Mouse (Mus musculus): Measurements from ENCODE around the gene Ppcs. TPM values are rescaled to one million over a fixed set of nuclear protein-coding genes. Genes with fewer than 3 reads are reported as not detected.

The Ppcs gene
- polyA plus RNA-seq (2015; fragmentation: Nextera tagmentation; extraction: Ambion mirVana) = 35.1 and 36.2 TPM in 2 replicates

DNA sequence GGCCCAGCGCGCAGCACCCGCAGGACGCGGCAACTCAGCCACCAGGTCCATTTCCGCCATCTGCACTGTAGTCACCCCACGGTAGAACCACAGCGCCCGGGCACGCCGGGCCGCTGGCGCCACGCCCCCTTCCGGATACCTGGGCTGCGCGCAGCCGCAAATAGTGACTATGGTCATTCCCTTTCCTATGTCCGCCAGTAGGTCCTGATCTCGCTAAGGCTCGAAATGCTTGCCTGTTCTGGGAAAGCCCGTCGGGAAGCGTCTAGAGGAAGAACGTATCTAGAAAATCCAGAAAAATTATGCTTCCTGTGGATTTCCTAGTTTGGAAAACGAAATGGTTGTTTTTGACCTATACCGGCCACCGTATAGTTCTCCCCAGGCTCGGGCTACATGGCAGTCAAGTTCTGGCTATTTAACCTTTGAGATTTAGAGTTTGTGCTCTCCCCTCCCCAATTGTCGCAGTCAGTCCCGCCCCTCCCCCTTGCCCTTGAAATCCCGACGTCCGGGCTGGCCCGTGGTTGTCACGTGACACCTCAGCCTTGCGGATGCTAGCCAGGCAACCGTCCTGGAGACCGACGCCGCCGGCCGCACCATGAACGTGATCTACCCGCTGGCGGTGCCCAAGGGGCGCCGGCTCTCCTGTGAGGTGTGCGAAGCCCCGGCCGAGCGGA is at the start of gene Ppcs, which contains the start of gene Zmynd12:
Ppcs (minus strand) TSS at position 127 of the 671 bp plus-strand sequence.
Zmynd12 (plus strand) TSS at position 521 of the 671 bp plus-strand sequence.
- Histone ChIP-seq H3K9me3 (no peaks in the 10 kb centered on the region), H3K4me1 (peaks cover 18% of the 10 kb centered on the region), H3K9ac (peak within 1 kb of the TSS; percentile 60), H3K27ac (peak within 1 kb of the TSS; percentile 97), H3K4me2 (peak within 1 kb of the TSS; percentile 94), H3K27me3 (no peaks in the 10 kb centered on the region), H3K4me3 (peak within 1 kb of the TSS; percentile 61), H3K36me3 (no peaks in the 10 kb centered on the region)
- under 1% methylated on average over 52 of the region's 52 CpGs for WGBS
- ATAC-seq (ENCODE audit: borderline replicate concordance, extremely low read depth, low FRiP score, low TSS enrichment) = peak; percentile 92

DNA sequence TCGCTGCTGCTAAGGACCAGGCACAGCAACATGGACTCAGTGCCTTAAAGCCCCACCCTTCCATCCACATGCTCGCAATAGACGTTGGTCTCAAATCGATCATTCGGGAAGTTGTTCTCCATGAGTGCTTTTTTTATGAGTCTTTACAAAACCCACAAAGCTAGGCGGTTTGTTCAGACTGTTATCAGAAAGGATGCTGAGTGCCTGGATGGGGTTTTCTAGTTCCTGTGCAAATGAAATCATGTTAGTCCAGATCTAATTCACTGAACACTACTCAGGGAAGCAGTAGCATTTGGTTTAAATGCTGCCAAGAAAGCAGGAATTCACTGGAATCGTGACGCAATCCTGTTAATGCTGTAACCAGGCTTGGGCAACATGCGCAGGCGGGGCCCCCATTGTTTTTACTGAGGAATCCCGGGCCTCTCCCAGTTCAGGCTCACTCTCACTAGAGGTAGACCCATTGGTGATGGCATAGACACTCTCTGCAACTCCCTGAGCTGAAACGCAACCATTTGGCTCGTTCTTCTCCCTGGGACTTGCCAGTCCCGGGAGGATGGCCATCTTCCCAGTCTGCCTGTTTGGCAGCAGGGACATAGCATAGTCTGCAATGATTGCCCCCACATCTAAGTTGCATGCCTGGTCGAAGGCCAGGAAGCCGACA is 45.6 kb upstream of the Ppcs start:
- H3K9ac ChIP-seq = no peak overlapping the region
- no peaks in the 10 kb centered on the region for H3K36me3 ChIP-seq
- no peaks in the 10 kb centered on the region for H3K9me3 ChIP-seq
- WGBS = 78% methylated on average over 16 of the region's 16 CpGs
- H3K4me2 ChIP-seq = no peak overlapping the region
- ATAC-seq (ENCODE audit: borderline replicate concordance, extremely low read depth, low FRiP score, low TSS enrichment) = no peak
- peaks cover 13% of the 10 kb centered on the region for H3K4me1 ChIP-seq
- H3K4me3 ChIP-seq = no peak overlapping the region
- H3K27me3 ChIP-seq = no peaks in the 10 kb centered on the region
- H3K27ac ChIP-seq = no peak overlapping the region

DNA sequence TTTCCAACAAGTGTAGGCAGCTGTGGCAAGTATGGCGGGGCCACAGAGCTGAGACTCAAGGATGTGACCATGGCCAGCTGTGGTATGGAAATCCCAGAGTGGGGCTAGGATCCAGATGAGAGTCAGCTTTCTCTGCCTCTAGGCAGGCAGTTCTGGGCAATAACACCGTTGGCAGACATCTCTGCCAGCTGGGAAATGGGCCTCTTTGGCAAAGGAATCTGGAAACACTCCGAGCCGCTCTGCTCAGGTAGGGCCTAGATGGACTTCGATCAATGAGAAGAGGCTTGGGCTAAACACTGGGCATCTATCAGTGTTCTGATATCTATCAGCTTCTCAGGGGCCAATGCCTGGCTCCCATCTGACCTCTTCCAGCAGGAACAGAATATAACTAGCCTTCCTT is 43.6 kb upstream of the Ppcs start:
- ATAC-seq (ENCODE audit: borderline replicate concordance, extremely low read depth, low FRiP score, low TSS enrichment) = no peak
- Histone ChIP-seq H3K27ac (no peak overlapping the region), H3K4me3 (no peak overlapping the region), H3K36me3 (no peaks in the 10 kb centered on the region), H3K9me3 (no peaks in the 10 kb centered on the region), H3K4me2 (no peak overlapping the region), H3K27me3 (no peaks in the 10 kb centered on the region), H3K4me1 (peaks cover 27% of the 10 kb centered on the region), H3K9ac (no peak overlapping the region)
- 84% methylated on average over 5 of the region's 5 CpGs for WGBS

DNA sequence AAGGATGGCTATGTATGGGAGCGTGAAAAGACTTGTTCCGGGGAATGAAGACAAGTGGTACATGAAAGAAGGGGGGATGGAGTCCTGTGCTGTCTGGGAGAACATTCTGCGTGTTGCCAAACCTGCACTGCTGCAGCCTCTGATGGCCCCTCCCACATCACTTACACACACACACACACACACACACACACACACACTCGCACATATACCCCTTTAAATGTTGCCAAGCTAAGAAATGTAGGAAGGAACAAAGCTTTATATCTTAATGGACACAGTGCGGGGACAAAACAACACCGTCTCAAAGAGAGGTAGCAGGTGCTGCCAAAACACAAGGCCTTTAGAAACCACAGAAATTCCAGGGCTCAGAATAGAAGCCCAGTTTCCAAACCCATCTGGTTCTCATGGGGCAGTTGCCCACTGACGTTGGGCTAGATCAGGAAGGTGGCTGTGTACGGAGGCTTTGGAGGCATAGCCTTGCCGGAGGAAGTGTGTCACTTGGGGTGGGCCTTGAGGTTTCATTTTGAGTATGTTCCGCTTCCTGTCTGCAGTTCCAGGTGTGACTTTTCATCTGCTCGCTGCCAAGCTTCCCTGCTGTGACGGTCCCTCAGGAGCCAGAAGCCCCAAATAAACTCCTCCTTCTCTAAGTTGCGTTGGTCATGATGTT is 41.7 kb upstream of the Ppcs start:
- Histone ChIP-seq H3K9me3 (no peaks in the 10 kb centered on the region), H3K36me3 (no peaks in the 10 kb centered on the region), H3K4me1 (peaks cover 27% of the 10 kb centered on the region), H3K9ac (no peak overlapping the region), H3K27ac (no peak overlapping the region), H3K27me3 (no peaks in the 10 kb centered on the region), H3K4me2 (no peak overlapping the region), H3K4me3 (no peak overlapping the region)
- WGBS = 67% methylated on average over 13 of the region's 13 CpGs
- ATAC-seq (ENCODE audit: borderline replicate concordance, extremely low read depth, low FRiP score, low TSS enrichment) = no peak

DNA sequence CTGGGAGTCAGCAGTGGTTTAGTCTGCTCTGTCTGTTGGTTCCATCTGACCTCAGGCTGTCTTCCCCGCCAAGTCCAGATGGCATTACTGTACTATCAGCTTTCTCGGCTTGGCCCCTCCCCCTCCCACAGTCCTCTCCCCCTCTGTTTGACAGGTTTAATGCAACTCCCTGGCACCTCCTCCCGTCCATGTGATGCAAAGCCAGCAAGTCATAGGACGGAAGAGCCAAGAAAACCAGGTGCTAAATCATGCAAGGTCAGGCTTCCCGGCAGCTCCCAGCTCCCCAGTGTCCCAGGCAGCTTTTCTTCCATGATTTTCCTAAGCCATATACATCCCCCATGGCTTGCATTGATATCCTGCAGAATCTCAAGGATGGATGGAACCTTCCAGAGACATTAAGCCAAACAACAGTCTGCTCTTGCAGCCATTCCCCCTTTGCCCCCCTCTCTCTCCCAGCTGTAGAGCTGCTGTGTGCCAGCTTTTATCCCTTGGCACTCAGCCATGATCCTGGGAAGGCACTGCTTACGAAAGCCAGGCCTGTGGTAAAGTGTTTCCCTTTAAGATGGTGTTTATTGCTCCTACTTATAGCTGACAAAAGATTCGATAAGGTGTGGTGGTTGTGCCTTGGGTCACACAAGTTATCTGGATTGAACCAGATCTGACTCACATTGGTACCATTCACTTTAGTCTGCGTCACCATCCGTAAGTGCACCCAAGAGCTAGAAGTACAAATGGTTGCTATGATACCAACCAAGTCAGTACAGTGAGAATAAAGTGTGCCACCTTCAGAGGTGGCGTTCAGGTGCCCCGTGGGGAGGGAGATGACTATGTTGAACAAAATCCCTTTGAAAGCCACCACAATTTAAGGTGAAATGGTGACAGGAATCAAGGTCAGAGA is 40.9 kb upstream of the Ppcs start:
- H3K4me1 ChIP-seq = peaks cover 27% of the 10 kb centered on the region
- H3K27me3 ChIP-seq = no peaks in the 10 kb centered on the region
- H3K4me2 ChIP-seq = peak overlapping the region; percentile 2; the same call in 1 of the 2 replicates
- peak overlapping the region; percentile 60; the same call in 1 of the 2 replicates for H3K27ac ChIP-seq
- no peaks in the 10 kb centered on the region for H3K36me3 ChIP-seq
- WGBS = 24% methylated on average over 11 of the region's 11 CpGs
- H3K9ac ChIP-seq = no peak overlapping the region
- H3K9me3 ChIP-seq = no peaks in the 10 kb centered on the region
- ATAC-seq (ENCODE audit: borderline replicate concordance, extremely low read depth, low FRiP score, low TSS enrichment) = peak; percentile 81
- no peak overlapping the region for H3K4me3 ChIP-seq

DNA sequence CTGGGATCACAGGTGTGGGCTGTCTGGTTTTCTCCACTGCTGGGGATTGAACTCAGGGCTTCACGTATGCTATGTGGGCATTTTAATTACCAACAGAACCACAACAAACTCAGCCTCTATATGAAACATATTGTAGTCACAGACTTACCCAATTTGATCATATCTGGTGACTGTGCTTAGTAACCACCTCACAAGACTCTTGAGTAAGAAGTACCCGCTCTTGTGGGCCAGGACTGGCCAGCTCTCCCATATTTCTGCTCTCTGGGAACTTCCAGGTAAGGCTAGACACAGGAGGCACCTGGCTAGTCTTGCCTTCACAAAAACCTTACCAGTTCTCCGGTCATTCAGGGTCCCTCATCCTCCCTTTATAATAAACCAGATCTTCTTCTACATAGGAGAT is 40.2 kb upstream of the Ppcs start:
- H3K9me3 ChIP-seq = no peaks in the 10 kb centered on the region
- peak overlapping the region; percentile 60; the same call in 1 of the 2 replicates for H3K27ac ChIP-seq
- peaks cover 27% of the 10 kb centered on the region for H3K4me1 ChIP-seq
- no peak overlapping the region for H3K9ac ChIP-seq
- WGBS = 68% methylated on average over 3 of the region's 3 CpGs
- H3K36me3 ChIP-seq = no peaks in the 10 kb centered on the region
- ATAC-seq (ENCODE audit: borderline replicate concordance, extremely low read depth, low FRiP score, low TSS enrichment) = no peak
- no peaks in the 10 kb centered on the region for H3K27me3 ChIP-seq
- no peak overlapping the region for H3K4me2 ChIP-seq
- no peak overlapping the region for H3K4me3 ChIP-seq

DNA sequence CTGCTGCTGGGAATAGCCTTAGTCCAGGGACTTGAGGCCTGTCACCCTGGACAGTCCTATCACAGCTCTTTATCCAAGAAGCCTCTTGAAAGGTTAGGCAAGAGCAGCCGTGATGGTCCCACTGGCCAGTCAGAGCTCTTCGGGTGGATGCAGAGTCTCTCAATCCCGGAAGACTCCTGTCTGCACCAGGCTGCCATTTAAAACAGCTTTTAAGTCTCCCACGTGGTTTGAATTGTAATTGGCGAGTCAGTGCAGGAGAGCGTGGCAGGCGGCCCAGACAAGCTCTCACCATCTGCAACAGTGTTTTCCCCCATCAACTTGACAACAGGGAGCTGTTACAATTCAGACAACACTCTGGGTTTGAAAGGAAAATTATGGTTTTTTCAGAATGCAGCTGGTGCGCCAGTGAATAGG is 38.5 kb upstream of the Ppcs start:
- Histone ChIP-seq H3K27me3 (no peaks in the 10 kb centered on the region), H3K4me1 (peaks cover 27% of the 10 kb centered on the region), H3K9me3 (no peaks in the 10 kb centered on the region), H3K4me2 (peak overlapping the region; percentile 17; the same call in 1 of the 2 replicates), H3K9ac (no peak overlapping the region), H3K27ac (peak overlapping the region; percentile 75), H3K36me3 (no peaks in the 10 kb centered on the region), H3K4me3 (no peak overlapping the region)
- peak; percentile 83 for ATAC-seq (ENCODE audit: borderline replicate concordance, extremely low read depth, low FRiP score, low TSS enrichment)
- WGBS = 34% methylated on average over 8 of the region's 8 CpGs

DNA sequence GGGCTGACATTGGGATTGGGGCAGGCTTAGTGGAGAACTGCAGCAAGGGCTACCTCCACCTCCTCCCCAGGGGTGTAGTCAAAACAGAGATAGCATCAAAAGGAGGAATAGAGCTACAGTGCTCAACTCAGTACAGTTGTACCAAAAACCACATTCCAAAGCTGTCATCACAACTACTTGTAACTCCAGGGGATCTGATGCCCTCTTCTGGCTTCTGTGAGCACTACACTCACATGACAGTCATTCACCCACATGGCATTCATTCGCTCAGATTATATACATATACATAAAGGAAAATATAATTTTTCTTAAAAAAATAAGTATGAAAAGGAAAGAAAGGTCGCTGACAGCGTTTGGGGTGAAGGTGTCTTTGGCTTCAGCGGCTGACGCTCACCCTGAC is 38.1 kb upstream of the Ppcs start:
- Histone ChIP-seq H3K9me3 (no peaks in the 10 kb centered on the region), H3K27me3 (no peaks in the 10 kb centered on the region), H3K4me3 (no peak overlapping the region), H3K27ac (peak overlapping the region; percentile 69), H3K4me1 (peaks cover 27% of the 10 kb centered on the region), H3K4me2 (no peak overlapping the region), H3K36me3 (no peaks in the 10 kb centered on the region), H3K9ac (no peak overlapping the region)
- 0 out of 2 replicates have a peak, but pooled peaks have one; percentile 4 for ATAC-seq (ENCODE audit: borderline replicate concordance, extremely low read depth, low FRiP score, low TSS enrichment)
- WGBS = 51% methylated on average over 5 of the region's 5 CpGs

DNA sequence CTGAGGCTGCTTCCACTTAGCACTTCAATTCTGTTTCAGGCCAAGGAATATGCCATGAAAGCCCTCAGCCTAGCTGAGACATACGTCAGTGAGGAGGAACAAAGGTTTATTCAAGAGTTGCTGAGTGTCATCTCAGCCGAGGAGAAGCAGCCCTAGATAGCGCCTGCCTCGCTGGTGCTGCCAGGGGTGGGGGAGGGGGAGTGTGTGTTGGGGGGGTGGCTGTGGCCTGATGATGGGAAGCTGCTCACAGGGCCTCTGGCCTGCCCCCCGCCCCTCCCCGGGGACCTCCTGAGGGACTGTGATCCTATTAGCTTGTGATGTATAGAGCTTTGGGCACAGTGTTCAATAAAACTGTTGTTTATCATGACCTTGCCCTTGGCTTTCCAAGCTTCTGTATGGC is 31.3 kb upstream of the Ppcs start:
- 8% methylated on average over 6 of the region's 6 CpGs for WGBS
- H3K36me3 ChIP-seq = no peaks in the 10 kb centered on the region
- H3K4me1 ChIP-seq = no peaks in the 10 kb centered on the region
- no peaks in the 10 kb centered on the region for H3K27me3 ChIP-seq
- 0 out of 2 replicates have a peak overlapping the region, but pooled peaks have one; percentile 7 for H3K4me2 ChIP-seq
- no peak overlapping the region for H3K27ac ChIP-seq
- H3K9me3 ChIP-seq = no peaks in the 10 kb centered on the region
- H3K9ac ChIP-seq = no peak overlapping the region
- ATAC-seq (ENCODE audit: borderline replicate concordance, extremely low read depth, low FRiP score, low TSS enrichment) = peak; percentile 84
- H3K4me3 ChIP-seq = no peak overlapping the region

DNA sequence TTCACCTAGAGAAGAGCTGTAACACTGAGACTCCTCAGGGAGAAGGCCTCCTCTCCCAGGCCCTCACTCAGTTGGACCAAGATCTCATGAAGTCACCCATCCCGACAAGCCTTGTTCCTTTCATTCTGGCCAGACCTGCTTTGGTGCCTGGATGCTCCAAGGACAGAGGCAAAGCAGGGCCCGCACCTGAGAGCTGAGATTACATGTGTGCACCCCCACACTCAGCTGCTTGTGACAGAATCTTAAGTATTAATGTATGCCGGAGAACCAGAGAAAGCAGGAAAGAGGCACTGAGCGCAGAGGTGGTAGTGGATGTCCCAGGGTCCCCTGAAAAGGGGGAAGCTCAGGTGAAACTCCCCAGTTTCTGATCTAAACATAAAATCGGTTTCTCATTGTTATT is 30.9 kb upstream of the Ppcs start:
- Histone ChIP-seq H3K9me3 (no peaks in the 10 kb centered on the region), H3K27me3 (no peaks in the 10 kb centered on the region), H3K4me2 (no peak overlapping the region), H3K27ac (no peak overlapping the region), H3K4me3 (no peak overlapping the region), H3K36me3 (no peaks in the 10 kb centered on the region), H3K4me1 (no peaks in the 10 kb centered on the region), H3K9ac (no peak overlapping the region)
- WGBS = 43% methylated on average over 5 of the region's 5 CpGs
- no peak for ATAC-seq (ENCODE audit: borderline replicate concordance, extremely low read depth, low FRiP score, low TSS enrichment)

DNA sequence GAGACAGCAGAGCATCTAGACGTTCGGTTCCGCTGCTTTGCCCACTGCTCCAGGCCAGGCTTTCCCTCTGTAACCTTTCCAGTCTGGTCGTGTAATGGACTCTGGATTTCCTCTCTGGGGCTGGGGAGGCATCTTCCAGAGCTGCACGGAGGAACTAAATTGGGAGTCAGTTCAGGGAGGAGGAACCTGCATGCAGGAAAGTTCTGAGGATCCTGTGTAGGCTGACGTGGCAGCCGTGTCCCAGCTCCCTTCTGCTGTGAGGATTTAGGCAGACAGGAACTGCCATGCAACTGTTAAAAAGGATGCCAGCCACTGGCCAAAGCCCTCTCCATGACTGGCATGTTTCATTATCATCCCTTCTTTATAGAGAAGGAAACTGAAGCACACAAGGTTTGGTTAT is 28.2 kb upstream of the Ppcs start:
- no peak for ATAC-seq (ENCODE audit: borderline replicate concordance, extremely low read depth, low FRiP score, low TSS enrichment)
- Histone ChIP-seq H3K27ac (no peak overlapping the region), H3K36me3 (no peaks in the 10 kb centered on the region), H3K27me3 (no peaks in the 10 kb centered on the region), H3K9ac (no peak overlapping the region), H3K9me3 (no peaks in the 10 kb centered on the region), H3K4me3 (no peak overlapping the region), H3K4me2 (no peak overlapping the region), H3K4me1 (no peaks in the 10 kb centered on the region)
- 66% methylated on average over 7 of the region's 7 CpGs for whole genome bisulfite sequencing
